Mouse (Mus musculus): ENCODE measurements around the gene 4930558C23Rik. TPM values are rescaled to one million over a fixed set of nuclear protein-coding genes. Genes with fewer than 3 reads are reported as not detected.
"Not testable (repeated sequence)": the region's sequence is repeated elsewhere in the genome, so short reads cannot be mapped to it uniquely, and the experiment has no call there.

The 4930558C23Rik gene
- total RNA-seq, 2 experiments from 2014 or later, result not detected

- DNase-seq (ENCODE audit: low spot score in 2 of 2), result no peak
These were observed 8.3 kb downstream of the 4930558C23Rik start for GRCm38 (mm10) chr3:95394385-95394784.

GRCm38 (mm10) chr3:95385401-95386075, 17.1 kb downstream of the 4930558C23Rik start:
- no peak for DNase-seq (ENCODE audit: low spot score in 2 of 2)
- intact Hi-C loops (cut with DNase I), result no loop called here

More at GRCm38 (mm10) chr3:95394385-95394784, 8.3 kb downstream of the 4930558C23Rik start:
- intact Hi-C loops (cut with DNase I), result no loop called here

DNA sequence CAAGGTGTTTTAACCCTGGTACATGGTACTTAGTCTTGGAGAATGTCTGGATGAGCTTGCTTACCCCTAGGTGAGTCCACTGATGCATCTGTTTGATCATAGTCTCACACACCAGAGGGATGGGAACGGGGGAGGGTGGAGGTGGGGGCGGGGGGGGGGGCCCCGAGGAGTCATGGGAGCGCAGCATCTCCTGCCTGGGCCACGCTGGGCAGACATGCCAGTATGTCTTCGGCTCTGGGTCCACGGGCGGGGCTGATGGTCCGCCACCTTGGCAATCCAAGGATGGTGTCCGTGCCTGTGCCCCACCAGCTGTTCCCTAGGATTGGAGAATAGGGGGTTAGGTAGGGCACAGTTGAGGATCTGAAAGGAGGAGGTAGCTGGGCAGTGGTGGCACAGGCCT, 29.4 kb downstream of the 4930558C23Rik start:
- intact Hi-C loops (cut with DNase I), result no loop called here
- no peak for DNase-seq (ENCODE audit: low spot score in 2 of 2)

DNA sequence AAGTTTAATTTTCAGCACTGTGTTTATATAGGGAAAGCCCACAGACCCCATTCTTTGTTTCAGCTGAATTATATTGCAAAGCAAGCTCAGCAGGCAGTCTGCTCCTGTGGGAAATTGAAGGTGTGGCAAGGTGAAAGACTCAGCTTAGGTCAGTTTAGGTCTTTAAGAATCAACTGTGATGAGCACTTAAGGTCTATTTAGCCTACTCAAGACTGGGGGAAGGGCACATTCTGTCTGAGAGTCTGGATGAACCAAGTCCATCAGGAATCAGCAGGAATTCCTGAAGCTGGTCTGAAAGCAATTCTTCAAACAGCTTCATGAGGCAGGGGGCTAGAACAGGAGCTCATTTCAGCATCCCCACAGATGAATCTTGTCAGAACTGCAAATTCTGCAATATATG, 32.5 kb downstream of the 4930558C23Rik start:
- no peak for DNase-seq (ENCODE audit: low spot score in 2 of 2)
- intact Hi-C loops (cut with DNase I), result no loop called here

DNA sequence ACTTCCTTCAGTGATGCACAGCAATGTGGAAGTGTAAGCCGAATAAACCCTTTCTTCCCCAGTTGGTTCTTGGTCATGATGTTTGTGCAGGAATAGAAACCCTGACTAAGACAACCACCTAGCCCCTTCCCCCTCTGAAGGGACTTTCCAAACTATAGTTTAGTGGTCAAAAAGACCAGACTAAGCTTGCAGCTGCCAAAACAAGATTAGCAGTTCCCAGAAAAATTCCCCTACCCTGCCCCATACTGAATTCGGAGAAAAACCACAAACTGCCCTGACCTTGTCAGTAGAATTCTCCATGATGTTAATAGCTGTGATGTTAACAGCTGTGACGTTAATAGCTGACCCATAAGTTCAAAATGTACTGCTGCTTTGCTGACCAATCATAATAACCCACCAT, 42.4 kb downstream of the 4930558C23Rik start:
- DNase-seq (ENCODE audit: low spot score in 2 of 2); intact Hi-C loops (cut with DNase I): not testable (repeated sequence)

- peak in 1 of 2 experiments; percentile 6 for DNase-seq (ENCODE audit: low spot score in 2 of 2)
- intact Hi-C loops (cut with DNase I), result loop anchor here (5.0 kb wide), 1 partner anchor 75 kb away; the partner anchor contains the start of gene Arnt
These were observed 44.9 kb downstream of the 4930558C23Rik start for GRCm38 (mm10) chr3:95357746-95358145.

- intact Hi-C loops (cut with DNase I), result loop anchor here (5.0 kb wide), 1 partner anchor 75 kb away; the partner anchor contains the start of gene Arnt
- peak; percentile 91 to 95 for DNase-seq (ENCODE audit: low spot score in 2 of 2)
These were observed 45.8 kb downstream of the 4930558C23Rik start, which contains the start of gene Setdb1 for GRCm38 (mm10) chr3:95356701-95357449. Gene Setdb1, minus strand, starts transcription at chr3:95357202.

GRCm38 (mm10) chr3:95355911-95356544, 46.6 kb downstream of the 4930558C23Rik start:
- DNase-seq (ENCODE audit: low spot score in 2 of 2), result not testable (repeated sequence)

GRCm38 (mm10) chr3:95349491-95349890, 53.1 kb downstream of the 4930558C23Rik start:
- intact Hi-C loops (cut with DNase I), result loop anchor here (5.0 to 10.0 kb wide), 2 partner anchors 103 to 495 kb away; no protein-coding TSS in a partner anchor
- DNase-seq (ENCODE audit: low spot score in 2 of 2), result no peak

More at GRCm38 (mm10) chr3:95355911-95356544, 46.6 kb downstream of the 4930558C23Rik start:
- intact Hi-C loops (cut with DNase I), result loop anchor here (5.0 kb wide), 1 partner anchor 76 kb away; the partner anchor contains the start of gene Arnt

GRCm38 (mm10) chr3:95348343-95348742, 54.3 kb downstream of the 4930558C23Rik start:
- intact Hi-C loops (cut with DNase I), result loop anchor here (5.0 to 10.0 kb wide), 2 partner anchors 104 to 496 kb away; no protein-coding TSS in a partner anchor
- DNase-seq (ENCODE audit: low spot score in 2 of 2), result not testable (repeated sequence)

DNA sequence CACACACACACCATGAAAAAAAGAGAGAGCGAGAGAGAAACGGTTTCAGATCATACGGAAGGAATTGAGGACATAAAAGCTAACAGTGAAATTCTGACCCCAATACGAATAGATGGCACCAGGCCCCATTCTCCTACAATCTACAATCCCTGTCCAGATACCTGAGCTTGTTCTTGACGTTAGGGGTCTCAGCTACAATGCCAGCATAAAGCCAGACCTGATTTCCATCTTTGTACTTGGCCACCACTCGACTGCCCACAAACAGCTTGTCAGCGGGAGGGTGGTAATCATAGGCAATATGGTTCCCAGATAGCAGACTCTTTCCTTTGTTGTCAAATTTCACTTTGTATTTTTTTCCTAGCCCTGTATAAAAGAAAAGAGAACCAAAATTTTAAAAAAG, 56.2 kb downstream of the 4930558C23Rik start:
- DNase-seq (ENCODE audit: low spot score in 2 of 2), result no peak
- intact Hi-C loops (cut with DNase I), result loop anchor here (5.0 to 10.0 kb wide), 2 partner anchors 106 to 498 kb away; no protein-coding TSS in a partner anchor

DNA sequence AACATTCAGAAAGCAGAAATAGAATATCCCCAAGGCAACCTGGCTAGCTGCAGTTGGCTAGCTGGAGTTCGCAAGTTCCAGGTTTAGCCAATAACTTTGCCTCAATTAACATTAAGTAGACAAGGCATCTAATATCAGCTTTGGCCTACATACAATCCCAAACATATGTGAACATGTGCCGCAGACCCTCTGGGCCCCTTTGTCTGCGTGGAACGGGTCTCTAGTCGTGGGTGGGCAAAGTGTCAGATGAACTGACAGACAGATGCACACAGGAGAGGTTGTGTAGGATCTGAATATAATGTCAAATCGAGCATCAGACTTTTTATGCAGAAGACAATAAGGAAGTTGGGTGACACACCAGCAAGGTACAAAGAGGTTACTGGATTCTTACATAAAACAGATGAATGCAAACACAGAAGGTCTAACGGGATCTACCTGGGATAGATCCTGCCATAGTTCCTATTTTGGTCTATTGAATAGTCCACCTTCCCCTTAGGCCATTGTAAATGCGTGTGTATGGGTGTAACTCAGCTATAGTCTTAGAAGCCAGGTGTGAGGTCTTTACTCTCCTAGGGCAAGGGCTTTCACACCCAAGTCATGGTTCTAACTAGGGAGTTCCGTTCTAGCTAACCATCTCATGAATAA, 59.2 kb downstream of the 4930558C23Rik start:
- intact Hi-C loops (cut with DNase I), result loop anchor here (10.0 kb wide), 1 partner anchor 501 kb away; no protein-coding TSS in a partner anchor
- DNase-seq (ENCODE audit: low spot score in 2 of 2), result not testable (repeated sequence)

DNA sequence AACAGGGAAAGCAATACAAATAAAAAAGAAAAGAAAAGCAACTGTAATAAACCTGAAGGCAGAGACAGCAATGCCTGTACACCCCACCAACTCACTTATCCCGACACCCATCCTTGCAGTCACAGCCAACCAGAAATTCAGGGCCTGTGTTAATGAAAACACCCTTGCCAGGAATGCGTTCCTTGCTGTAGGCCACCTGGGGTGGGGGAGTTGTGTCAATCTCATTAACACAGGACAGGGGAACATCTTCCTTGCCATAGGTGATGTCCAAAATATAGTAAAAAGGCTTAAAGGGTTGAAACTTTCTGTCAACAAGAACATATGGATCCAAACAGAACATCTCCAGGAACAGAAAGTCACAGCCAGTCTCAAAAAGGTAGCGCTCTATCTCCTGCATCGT, 64.4 kb downstream of the 4930558C23Rik start:
- intact Hi-C loops (cut with DNase I), result no loop called here
- no peak for DNase-seq (ENCODE audit: low spot score in 2 of 2)

DNA sequence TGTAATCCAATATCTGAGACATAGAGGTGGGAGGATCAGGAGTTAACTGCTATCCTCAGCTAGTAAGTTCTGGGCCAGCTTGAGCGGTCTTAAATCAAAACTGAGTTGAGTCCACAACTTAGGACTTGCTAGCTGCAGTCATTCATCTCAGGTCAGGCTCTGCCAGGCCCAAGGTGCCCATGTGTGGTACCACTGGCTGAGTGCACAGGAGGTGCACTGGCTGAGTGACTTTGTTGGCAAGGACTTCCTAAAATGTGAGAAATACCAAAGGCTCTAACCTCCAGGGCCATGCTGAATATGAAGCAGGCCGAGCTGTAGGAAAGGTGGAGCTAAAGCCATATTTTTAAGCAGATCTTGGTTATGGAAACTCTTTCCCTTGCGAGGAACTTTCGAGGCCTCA, 65.3 kb downstream of the 4930558C23Rik start:
- no peak for DNase-seq (ENCODE audit: low spot score in 2 of 2)
- intact Hi-C loops (cut with DNase I), result no loop called here

Other genes starting within 250 kb of the 4930558C23Rik start
- 10 to 100 TPM; 20.2 to 21.0 TPM for gene Sema6c, start 242.4 kb downstream of the 4930558C23Rik start, total RNA-seq (2021)
- 10 to 100 TPM in 1 of 2 experiments, 1 to 10 TPM in 1; 6.3 to 13.4 TPM for gene Gabpb2, start 184.9 kb downstream of the 4930558C23Rik start, total RNA-seq (2021)
- gene Cdc42se1, start 174.1 kb downstream of the 4930558C23Rik start, total RNA-seq (2021), result 10 to 100 TPM; 64.4 to 68.0 TPM
- 100 to 1,000 TPM; 292 to 336 TPM for gene Mllt11, start 170.7 kb downstream of the 4930558C23Rik start, total RNA-seq (2021)
- gene Gm128, start 161.2 kb downstream of the 4930558C23Rik start, total RNA-seq (2021), result under 1 TPM; 0.20 to 0.27 TPM
- under 1 TPM; 0.39 to 0.86 TPM for gene Bnipl, start 151.6 kb downstream of the 4930558C23Rik start, total RNA-seq (2021)
- gene Mindy1, start 121.5 kb downstream of the 4930558C23Rik start, total RNA-seq (2021), result 10 to 100 TPM; 21.6 to 22.9 TPM
- 10 to 100 TPM; 24.9 to 27.0 TPM for gene Prune1, start 120.8 kb downstream of the 4930558C23Rik start, total RNA-seq (2021)
- 1 to 10 TPM; 1.1 TPM for gene Anxa9, start 95.7 kb downstream of the 4930558C23Rik start, total RNA-seq (2021)
- gene Cers2, start 88.0 kb downstream of the 4930558C23Rik start, total RNA-seq (2021), result 10 to 100 TPM; 49.2 to 53.5 TPM
- gene Setdb1, start 45.6 kb downstream of the 4930558C23Rik start, total RNA-seq (2021), result 10 to 100 TPM; 29.4 to 40.0 TPM
- 10 to 100 TPM; 27.4 to 46.1 TPM for gene Arnt, start 31.5 kb upstream of the 4930558C23Rik start, total RNA-seq (2021)
- gene Ctsk, start 96.4 kb upstream of the 4930558C23Rik start, total RNA-seq (2021), result 1 to 10 TPM; 4.8 to 6.9 TPM
- gene Ctss, start 123.9 kb upstream of the 4930558C23Rik start, total RNA-seq (2021), result 10 to 100 TPM; 55.6 to 57.8 TPM
- gene Hormad1, start 156.8 kb upstream of the 4930558C23Rik start, total RNA-seq (2021), result not detected
- gene Golph3l, start 186.1 kb upstream of the 4930558C23Rik start, total RNA-seq (2021), result 10 to 100 TPM; 20.6 to 20.8 TPM
- 100 to 1,000 TPM; 361 to 394 TPM for gene Ensa, start 222.2 kb upstream of the 4930558C23Rik start, total RNA-seq (2021)

All from left cerebral cortex, postnatal 36 days (tissue).